Mouse (Mus musculus) brain, embryonic 14.5 days (tissue): ENCODE results near the gene Plekha4.

Experiments used
- CTCF ChIP-seq: fragments of 200-500 bp; IDR thresholded peaks from 2 replicates; pipeline ENCODE4 v1.5.1; 2012; ENCODE audit warnings: inconsistent platforms, mild to moderate bottlenecking, moderate library complexity, borderline replicate concordance; ENCODE audit not compliant: insufficient read depth, insufficient read length; ENCODE audit errors: extremely low read depth
- POLR2A ChIP-seq: fragments of 200-500 bp; IDR thresholded peaks from 2 replicates; pipeline ENCODE4 v1.6.1; 2012; ENCODE audit warnings: mild to moderate bottlenecking, inconsistent platforms, borderline replicate concordance; ENCODE audit not compliant: poor library complexity, insufficient read depth, insufficient read length, severe bottlenecking; ENCODE audit errors: extremely low read depth

DNA sequence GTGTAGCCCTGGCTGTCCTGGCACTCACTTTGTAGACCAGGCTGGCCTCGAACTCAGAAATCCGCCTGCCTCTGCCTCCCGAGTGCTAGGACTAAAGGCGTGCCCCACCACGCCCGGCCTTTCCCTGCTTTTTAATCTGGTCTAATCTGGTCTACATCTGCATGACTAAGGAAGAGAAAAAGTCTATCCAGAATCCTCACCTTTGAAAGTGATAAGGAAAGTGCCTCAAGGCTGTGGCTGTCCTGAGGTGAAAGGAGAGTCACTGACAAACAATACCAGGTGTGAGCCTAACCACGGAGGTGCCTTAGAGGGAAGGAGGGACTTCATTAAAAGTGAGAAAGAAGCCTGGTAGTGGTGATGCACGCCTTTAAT is 25.4 kb downstream of the Plekha4 start:
- TF ChIP-seq CTCF (no peak), POLR2A (no peak)
